Mouse (Mus musculus): ENCODE results near the gene Iqcn. TPM values are rescaled to one million over a fixed set of nuclear protein-coding genes. Genes with fewer than 3 reads are reported as not detected.
A peak's percentile ranks its signal among the peaks of the same experiment; 100 is the strongest.

Gene Iqcn
- total RNA-seq, 1 experiment from 2014 or later, result 0.19 TPM

DNA sequence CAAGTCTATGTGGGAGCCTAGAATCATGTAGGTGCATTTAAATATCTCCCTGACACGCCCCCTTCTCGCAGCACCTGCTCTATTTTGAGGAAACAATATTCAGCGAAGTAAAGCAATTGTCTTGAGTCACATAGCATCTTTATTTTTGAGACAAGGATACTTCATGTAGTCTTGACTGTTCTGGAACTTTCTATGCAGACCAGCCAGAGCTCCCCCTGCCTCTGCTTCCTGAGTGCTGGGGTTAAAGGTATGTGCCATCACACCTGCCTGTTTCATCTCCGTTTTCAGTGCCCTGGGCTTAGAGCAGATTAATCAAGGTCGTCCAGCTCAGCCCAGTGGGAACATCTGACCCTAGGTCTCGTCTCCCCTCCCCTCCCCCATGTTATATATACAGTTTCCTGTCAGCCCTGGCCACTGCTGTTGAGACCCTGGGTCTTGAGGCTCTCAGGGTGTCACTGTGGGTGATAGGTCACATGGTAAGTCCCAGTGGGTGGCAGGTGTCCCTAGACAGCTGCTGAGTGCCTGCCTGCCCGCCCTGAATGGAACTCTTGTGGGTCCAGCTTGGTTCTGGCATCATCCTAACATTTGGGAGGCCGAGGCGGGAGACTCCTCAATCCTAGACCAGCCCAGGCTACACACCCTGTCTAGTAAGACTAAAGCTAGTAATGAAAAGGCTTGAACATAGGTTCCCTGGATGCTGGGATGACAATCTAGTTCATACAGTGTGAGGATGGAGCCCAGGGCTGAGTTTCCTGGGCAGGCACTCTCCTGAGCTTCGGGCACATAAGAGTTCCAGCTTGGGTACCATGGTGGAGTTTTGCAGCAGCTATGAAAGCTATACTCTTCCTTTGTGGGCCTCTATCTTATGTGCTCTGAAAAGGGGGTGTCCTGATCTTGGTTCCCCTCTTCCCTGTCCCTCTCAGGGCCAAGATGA, 1.9 kb upstream of the Iqcn start:
- DNase-seq, result no peak

DNA sequence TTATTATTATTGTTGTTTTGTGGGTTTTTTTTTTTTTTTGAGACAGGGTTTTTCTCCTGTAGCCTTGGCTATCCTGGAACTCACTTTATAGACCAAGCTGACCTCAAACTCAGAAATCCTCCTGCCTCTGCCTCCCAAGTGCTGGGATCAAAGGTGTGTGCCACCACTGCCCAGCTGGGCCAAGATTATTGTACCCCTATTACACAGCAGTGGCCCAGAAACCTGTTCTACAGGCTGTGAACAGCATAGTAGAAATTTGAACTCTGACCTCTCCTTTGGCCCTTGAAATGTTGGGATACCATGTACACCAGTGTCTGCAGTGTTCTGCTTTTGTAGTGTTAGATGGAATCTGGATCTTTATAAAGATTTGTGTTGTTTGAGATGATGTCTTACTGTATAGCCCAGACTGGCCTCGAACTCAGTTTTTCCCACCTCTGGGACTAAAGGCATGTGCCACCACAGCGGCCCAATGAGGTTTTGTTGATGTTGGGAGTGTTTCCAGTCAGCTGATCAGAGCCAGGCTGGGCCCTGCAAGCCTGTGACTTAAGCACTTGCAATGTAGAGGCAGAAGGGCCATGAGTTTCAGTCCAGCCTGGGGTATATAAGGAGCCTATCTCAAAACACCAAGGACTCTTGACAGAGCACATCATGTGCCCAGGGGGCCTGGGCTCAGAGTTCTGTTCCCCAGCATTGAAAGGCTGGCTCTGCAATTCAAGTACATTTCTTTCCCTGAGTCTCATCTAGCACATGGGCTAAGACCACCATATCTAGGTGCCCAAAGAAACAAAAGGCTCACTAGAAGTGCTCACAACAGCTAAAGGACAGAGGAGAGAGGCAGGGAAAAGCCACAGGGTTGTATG, 1.0 kb upstream of the Iqcn start:
- DNase-seq, result no peak

DNA sequence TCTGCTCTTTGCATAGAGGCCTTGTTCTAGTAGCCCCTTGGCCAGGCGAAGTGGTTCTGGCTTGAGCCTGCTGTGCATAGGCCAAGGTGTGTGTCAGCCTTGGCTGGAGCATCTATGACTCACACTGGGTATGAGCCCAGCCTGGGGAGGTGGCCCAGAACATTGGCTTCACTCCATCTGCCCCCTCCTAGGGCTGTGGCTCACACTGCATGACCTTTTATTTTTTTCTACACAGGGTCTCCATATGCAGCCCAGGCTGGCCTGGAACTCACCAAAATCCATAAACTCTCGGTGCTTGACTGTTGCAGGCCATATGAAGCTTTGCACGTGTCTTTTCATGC, 445 bp upstream of the Iqcn start:
- peak; percentile 83 for DNase-seq

DNA sequence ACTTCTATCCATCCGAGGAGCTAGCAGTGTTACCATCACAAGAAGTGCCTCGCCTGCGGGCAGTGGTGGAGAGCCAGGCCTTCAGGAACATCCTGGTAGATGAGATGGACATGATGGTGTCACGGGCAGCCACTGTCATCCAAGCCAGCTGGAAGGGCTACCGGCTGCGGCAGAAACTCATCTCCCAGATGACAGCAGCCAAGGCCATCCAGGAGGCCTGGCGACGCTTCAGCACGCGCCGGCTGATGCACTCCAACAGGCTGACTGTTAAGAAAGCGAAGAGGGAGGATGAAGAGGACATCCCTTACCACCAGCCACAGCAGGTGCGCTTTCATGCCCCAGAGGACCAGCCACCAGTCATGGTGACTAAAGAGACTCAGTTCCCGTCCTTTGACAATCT, 5.0 kb downstream of the Iqcn start:
- peak; percentile 70 for DNase-seq

DNA sequence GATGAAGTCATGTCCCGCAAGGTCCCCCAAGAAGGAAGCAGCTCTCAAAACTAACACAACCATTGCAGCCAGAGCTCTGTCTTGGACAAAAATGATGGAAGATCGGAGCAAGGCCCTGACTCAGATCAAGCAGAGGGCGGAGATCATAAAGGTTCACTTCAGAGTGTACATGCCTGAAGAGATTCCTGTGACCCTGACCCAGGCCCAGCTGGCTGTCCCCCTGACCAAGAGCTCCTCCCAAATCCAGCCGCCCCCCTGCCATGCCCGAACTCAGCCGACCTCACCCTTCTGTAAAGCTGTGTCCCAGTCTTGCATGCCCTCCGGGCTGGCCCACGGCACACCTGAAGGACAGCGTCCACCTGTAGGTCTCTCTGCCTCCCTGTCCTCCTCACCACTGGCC, 6.5 kb downstream of the Iqcn start:
- no peak for DNase-seq

DNA sequence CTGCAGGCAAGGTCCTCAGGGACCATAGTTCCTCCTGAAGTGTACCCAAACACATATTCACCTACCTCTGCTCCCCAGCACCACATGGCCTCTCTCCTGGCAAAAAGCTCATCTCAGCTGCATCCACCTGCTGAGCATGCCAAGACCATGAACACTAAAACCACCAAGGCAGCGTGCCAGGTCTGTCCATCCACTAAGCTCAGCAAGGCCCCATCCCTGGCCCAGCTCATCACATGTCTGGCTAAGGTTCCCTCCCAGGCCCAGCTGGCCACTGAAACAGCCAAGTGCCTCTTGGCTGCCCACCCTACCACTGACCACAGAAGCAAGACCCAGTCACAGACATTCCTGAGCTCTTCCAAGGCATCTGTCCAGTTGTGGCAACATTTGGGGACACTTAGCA, 7.0 kb downstream of the Iqcn start:
- peak; percentile 52 for DNase-seq

DNA sequence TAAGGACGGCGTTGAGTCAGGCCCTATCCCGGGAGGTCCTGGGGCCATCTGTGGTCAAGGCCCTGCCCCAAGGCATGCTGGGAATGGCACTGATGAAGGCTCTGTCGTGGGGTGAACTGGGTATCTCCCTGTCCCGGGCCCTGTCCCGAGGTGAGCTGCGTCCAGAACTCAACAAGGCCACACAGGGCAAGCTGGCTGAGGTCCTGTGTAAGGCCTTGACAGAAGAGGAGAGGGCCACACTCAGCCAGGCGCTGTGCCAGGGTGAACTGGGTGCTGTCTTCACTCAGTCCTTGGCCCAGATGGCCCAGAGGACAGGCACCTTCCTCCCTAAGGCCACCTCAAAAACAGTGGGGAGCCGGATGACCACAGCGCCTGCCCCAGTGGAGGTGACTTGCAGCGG, 7.8 kb downstream of the Iqcn start:
- DNase-seq, result peak; percentile 83

DNA sequence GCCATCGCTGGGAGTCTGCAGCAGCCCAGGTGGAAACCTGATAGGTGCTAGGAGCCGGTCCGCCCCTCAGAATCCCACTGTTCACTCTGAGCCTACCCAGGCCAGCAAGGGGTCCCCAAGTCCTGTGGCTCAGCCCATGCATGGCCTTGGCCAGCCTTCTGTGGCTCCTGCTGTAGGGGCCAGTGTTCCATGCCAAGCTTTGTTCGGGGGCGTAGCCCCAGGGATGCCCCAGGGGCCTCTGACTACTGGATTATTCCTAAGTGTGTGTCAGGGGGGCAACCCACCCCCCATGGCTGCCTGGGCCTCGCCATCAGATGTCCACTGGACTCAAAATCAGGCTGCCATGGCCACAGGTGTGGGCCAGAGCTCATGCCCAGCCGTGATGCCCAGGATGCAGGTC, 10.7 kb downstream of the Iqcn start:
- no peak for DNase-seq

DNA sequence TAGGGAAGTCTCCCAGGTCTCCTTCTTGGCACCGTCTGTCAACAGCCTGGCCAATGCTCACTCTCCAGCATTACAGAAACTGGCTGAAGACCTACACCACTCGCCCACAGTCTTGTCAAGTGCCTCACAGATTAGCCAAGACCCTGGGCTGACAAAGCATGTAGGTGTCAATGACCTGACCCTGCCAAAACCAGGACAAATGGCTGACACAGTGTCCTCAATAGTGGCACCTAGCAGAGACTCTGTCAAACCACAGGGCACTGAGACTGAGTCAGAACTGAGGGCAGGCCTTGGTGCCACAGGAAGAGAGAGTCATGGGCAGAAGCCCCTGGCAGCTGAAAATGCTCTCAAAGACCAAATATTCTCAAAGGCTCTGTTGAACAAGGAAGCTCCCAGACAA, 11.8 kb downstream of the Iqcn start:
- DNase-seq, result no peak

DNA sequence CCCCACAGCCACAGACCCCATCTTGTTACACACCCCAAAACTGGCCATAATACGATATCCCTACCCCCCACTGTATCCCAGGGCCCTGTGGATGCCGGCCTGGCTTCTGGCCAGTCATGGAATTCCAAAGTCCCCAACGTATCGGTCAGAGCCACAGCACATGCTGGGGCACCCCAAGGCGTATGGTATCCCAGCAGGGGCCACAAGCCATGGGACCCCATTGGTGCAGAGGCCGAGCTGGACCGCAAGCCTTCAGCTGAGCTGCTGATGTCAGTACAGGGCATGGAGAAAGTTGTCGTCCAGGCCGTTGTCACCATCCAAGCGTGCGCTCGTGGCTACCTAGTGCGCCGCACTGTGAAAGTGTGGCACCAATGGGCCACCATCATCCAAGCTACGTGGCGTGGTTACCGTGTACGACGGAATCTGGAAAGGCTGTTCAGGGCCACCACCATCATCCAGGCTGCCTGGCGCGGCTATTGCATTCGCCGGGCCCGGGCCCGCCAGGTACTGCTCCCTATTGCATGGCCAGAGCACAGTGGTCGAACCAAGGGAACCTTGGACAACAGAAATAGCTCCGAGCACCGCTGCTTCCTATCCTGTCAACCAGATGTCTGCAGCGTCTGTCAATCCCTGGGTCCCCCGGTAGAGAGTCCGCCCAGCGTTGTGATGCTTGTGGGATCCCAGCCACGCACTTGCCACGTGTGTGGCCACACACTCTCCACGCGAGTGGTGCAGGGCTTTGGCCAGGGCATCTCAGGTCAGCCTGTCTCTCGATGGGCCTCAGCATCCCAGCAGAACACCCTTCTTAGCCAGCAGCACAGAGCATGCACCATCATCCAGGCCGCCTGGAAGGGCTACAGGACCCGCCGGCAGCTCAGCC, 13.5 kb downstream of the Iqcn start:
- peak; percentile 2 for DNase-seq

DNA sequence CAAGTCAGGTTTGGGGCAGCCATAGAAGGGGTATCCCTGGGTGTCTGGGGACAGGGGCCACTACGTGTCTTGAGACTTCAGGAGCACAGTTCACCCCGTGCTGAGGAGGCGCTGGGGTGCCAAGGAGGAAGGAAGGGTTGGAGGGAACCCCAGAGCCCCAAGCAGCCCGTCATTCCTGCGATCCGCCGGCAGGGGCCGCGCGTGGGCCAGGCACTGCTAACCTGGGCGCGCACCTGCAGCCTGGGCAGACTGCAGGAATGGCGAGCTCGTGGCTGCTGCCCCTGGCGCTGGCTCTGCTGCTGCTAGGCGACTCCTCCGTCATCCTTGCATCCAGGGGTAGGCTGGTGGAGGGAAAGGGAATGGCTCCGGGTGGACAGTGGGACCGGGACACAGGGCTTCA, 15.0 kb downstream of the Iqcn start, which contains the start of gene Gm3336:
Gene Gm3336 (plus strand): TSS at position 247 of the 400 bp plus-strand sequence.
- peak; percentile 77 for DNase-seq

DNA sequence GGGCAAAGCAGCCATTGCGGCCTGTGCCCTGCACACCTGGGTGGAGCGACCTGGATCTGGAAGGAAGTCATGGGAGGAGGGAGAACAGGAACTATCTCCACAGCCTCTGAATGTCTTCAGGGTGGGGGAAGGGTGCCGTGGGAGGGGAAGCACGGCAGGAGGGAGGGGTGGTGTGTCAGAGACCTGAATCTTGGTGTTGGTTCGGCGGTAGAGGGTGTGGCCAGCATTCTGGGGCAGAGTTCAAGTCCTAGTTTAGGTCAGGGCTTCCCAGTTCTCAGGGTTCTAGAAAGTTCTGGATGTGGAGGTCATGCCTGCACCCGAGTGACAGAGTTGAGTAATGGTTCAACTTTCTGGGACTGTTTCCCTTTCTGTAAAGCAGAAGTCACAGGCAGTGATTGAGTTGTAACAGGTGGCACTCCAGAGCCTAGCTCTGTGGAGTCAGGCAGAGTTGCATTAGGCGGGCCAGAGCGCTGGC, 16.6 kb downstream of the Iqcn start:
- DNase-seq, result no peak

DNA sequence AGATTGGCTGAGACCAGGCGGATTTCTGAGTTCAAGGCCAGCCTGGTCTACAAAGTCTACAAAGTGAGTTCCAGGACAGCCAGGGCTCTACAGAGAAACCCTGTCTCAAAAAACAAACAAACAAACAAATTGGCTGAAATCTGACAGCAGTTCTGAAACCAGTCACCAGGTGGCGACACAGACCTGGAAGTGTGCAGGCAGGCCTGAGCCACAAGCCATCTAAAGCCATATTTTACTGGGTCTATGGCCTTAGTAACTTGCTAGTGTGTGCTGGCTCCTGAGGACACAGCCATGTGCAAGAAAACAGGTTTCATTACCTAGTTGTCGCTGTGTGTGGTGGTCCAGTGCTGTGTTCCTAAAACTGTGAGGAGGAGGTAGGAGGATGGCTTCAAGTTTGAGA, 17.5 kb downstream of the Iqcn start:
- peak; percentile 85 for DNase-seq

DNA sequence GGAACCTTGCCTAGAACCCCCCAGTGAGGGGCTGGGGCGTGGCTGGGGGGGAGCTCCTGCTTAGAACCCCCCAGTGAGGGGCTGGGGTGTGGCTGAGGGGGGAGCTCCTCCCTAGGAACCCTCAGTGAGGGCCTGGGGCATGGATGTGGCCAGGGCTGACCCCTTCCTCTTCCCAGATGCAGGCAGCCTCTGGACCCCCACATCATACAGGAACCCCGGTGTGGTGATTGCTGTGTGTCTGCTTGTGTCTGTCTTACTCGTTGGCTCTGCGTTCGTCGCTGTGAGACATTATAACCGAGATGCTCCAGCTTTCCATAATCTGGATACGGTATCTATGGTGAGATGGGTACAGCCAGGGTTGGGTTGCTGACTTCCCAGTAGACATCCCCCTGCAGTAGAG, 18.3 kb downstream of the Iqcn start:
- no peak for DNase-seq

DNA sequence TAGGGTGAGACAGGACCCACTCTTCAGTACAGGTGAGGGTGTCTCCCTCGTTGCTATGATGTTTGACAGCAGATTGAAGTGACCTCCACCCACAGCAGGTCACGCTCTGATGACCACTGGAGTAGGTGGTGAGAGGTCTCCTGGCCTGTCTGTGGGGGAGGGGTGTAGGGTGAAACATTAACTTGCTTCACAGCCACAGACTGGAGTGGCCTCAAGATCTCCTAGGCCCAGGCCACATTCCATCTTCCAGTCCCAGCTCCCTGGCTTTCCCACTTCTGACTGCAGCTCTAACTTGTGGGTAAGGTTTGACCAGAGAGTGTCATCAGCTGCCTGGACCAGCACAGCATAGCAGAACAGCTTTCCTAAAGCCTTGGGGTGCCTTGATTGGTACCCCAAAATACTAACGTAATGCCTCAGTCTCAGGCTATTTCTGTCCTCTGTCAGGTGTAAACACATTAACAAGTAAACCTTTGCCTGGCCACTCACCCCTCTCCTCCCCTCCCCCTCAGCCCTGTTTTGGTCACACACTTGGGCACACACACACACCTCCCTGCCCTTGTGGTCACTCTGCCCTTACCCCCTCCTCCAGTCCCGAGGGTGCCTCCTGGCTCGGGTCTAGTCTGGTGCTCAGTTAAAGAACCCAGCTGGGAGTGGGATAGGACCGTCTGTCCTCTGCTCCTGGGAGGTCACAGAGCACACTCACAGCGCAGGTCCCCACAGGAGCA, 20.4 kb downstream of the Iqcn start, which contains the start of gene Pde4c:
Gene Pde4c (plus strand): TSS at position 235 of the 725 bp plus-strand sequence.
- DNase-seq, result no peak

DNA sequence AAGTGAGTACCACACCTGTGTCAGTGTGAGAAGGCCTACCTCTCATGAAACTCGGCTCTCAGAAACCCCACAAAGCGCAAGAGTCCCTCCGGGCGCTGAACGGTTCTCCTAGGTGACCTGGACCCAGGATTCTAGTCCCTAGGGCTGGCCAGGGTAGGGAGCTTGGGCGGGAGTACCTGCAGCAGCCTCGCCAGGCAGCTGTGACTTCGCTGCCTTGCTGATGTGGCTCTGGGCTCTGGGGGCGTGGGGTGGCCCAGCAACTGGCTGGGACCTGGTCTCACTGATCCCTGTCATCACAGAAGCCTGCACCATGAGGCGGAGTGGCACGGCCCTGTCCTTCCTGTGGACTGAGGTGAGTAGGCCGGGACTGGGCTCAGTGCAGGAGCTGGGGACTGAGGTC, 21.0 kb downstream of the Iqcn start:
- no peak for DNase-seq

DNA sequence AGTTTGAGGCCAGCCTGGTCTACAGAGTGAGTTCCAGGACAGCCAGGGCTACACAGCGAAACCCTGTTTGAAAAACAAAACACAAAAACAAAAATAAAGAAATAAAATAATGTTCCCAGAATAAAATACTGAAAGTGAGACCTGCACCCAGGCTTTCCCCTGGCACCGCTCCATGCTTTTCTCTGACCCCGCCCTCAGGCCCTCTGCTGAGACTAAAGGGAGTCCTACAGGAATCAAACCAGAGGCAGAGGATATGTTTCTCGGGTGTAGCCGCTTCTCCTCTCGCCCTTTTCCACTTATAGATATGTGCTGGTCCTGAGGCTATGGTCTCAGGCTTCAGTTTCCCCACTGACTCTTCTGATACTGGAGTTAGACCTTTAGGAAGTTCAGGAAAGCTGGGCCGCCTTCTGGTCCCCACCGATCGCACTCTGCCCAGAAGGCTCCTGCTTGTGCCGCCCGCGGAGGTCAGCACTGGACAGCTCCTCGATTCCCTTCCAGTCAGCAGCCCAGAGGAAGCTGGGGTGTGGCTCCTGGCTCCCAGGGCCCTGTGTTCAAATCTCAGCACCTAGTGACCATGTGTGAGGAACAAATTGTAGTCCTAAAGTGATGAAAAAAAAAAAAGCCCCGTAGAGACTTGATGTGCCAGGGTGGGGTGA, 22.7 kb downstream of the Iqcn start:
- peak; percentile 66 for DNase-seq

DNA sequence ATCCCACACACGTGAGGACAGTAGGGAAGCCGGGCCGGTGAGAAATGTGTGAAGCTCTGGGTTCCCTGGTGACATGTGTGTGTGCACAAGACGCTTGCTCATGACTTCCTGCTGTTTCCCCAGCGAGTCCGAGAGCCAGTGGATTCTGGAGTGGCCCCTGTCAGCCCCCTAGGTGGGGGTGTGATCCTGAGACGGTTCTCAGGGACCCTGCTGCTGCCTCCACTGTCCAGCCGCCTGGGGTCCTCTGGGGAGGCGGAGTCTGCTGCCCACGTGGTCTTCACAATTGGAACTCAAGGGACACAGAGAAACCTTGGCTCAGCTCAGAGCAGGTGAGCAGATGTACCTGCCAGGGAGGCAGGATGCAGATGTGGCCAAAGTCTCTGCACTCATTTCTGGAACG, 23.5 kb downstream of the Iqcn start:
- no peak for DNase-seq

DNA sequence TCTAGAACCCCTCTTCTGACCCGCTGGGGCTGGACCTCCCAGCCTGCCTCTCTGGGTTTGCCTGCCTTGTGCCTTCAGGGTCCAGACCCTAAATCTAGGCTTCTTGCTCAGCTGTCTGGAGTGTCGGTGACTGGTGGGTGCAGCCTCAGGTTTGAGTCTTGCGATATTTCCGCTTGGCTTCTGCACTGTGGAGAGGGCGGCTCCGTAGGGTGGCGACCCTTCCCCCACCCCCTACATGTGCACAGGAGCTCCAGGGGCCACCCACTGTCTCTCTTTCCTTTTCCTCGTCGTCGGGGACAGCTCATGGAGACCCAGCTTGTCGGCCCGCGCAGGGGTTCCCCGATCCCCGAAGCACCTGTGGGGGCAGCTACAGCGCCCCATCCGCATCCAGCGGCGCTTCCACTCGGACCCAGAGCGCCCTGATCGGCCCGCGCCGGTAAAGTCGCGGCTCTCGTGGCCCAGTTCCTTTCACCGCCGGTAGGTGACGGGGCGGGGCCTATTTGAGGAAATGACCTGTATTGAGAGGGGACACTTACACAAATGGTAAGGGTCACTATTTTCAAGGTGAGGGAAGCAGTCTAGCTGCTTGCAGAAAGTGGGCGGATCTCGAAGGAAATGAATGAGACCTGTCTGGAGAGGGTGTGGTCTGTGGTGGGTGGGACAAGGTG, 26.7 kb downstream of the Iqcn start:
- no peak for DNase-seq

DNA sequence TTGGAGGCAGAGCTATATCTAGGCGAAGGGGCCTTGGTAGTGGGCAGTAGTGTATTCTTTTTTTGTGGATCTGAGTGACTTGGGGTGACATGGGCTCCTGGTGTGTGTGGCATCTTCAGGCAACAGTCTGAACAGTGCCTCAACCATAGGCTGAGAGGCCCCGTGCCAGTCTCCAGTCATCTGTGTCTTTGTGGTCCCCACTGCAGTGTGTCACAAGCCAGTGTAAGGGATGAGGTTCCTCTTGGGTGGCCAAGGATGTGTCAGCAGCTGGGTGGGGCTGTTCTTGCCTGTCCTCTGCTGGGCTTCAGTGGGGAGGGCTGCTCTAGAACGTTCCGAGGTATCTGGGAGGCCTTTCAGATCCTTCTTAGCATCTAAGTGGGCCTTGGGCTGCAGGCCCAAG, 27.7 kb downstream of the Iqcn start:
- DNase-seq, result no peak
